Comparison of ENCODE assay signal across 8 mouse cellular contexts in the genomic region with DNA sequence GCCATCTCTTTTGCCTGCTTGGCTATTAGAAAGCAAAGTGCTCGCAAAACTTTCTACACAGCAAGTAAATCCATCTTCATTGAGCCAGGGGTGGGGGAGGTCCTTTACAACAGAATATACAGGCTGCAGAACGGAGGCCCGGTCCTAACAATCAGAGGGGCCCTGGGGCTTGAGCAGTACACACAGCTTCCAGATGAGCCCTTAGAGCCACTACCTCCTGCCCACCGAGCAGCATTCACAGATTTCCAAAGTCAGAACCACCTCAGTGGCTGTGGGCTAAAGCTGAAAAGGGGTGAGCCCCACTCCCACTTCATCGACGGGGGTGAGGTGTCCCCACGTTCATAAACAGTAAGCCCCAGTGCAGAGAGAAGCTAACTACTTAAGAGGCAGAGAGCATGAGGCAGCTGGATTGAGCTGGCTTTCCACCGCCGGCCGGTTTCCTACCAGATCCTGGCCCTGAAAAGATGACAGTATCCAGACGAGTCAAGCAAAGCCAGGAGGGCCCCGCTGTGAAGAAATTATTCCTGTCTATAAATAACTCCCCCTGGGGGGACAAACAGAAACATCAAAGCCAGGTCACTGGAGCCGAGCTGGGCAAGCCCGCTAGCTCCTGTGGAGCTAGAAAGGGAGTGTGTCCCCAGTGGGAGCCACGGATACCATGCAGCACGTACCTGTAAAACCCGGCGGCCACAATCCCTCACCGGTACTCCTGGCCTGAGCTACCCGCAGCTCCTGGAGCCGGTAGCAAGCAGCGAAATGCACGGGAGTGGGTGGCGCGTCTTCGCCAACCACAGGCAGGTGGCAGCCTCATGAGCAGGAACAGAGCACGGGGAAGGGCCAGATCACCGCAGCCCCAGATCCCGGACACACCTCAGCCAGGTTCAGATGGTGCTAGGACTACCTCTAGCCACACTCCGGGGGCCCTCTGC. TPM values are rescaled to one million over a fixed set of nuclear protein-coding genes. Genes with fewer than 3 reads are reported as not detected.
DNase-seq lines count a peak whose midpoint lies in the region; ATAC-seq and TF ChIP-seq lines count a peak whose summit lies in the region.

No protein-coding gene starts in this region.

- peak overlapping the region; percentile 26 for H3K4me3 ChIP-seq in ES-Bruce4 (ENCODE audit: low read depth, low read length)
- peak overlapping the region; percentile 33 for H3K4me3 ChIP-seq in forebrain, embryonic 10.5 days
- peak overlapping the region; percentile 51 for H3K4me3 ChIP-seq in layer of hippocampus, adult 2 months
- 0 out of 2 replicates have a peak overlapping the region, but pooled peaks have one; percentile 5 for H3K4me3 ChIP-seq in lung, postnatal 0 days (ENCODE audit: low read depth, low read length)

- peak; percentile 38 to 41 for DNase-seq in adrenal gland, postnatal 36 days
- DNase-seq in forebrain, embryonic 10.5 days (ENCODE audit: extremely low spot score, low spot score), result peak; percentile 19
- DNase-seq in layer of hippocampus, adult 2 months (ENCODE audit: low spot score in 2 of 2), result peak; percentile 46 to 52
- DNase-seq in lung, postnatal 0 days (ENCODE audit: low spot score), result peak; percentile 34
- peak; percentile 77 for DNase-seq in retina, postnatal 1 day
- no peak for DNase-seq in adipocyte (ENCODE audit: low spot score)

- TF ChIP-seq POLR2A in ES-Bruce4 (IDR thresholded peaks at IDR 0.05; ENCODE audit: insufficient read depth, low read length), result no peak

- no peaks in the 10 kb centered on the region for H3K4me1 ChIP-seq in ES-Bruce4 (ENCODE audit: control insufficient read depth, insufficient read depth, low read length)
- H3K4me1 ChIP-seq in forebrain, embryonic 10.5 days, result peaks cover 17% of the 10 kb centered on the region
- H3K4me1 ChIP-seq in lung, postnatal 0 days (ENCODE audit: insufficient read depth, low read depth, low read length), result no peaks in the 10 kb centered on the region

- WGBS in forebrain, embryonic 10.5 days, result 13% methylated on average over 30 of the region's 30 CpGs
- 11% methylated on average over 30 of the region's 30 CpGs for WGBS in lung, postnatal 0 days

- ATAC-seq in hematopoietic stem cell, adult 5-6 weeks (replicated peaks in 1 of 2; ENCODE audit: insufficient read depth in 1 of 2, low FRiP score in 2 of 2, low TSS enrichment in 1 of 2, low read depth in 1 of 2, poor library complexity in 2 of 2, severe bottlenecking in 2 of 2), result peak; percentile 62 to 68
- ATAC-seq in lung, postnatal 0 days, result peak; percentile 76

- H3K9me3 ChIP-seq in ES-Bruce4 (replicated peaks; ENCODE audit: control insufficient read depth, insufficient read depth, low read length, poor library complexity, severe bottlenecking), result no peaks in the 10 kb centered on the region
- H3K9me3 ChIP-seq in forebrain, embryonic 10.5 days, result no peaks in the 10 kb centered on the region
- H3K9me3 ChIP-seq in lung, postnatal 0 days (ENCODE audit: low read length), result no peaks in the 10 kb centered on the region

- H3K36me3 ChIP-seq in ES-Bruce4 (ENCODE audit: control insufficient read depth, insufficient read depth, low read length, poor library complexity, severe bottlenecking), result no peaks in the 10 kb centered on the region
- H3K36me3 ChIP-seq in forebrain, embryonic 10.5 days (replicated peaks), result 0 out of 2 replicates have a peak, but pooled peaks cover 3% of the 10 kb centered on the region
- H3K36me3 ChIP-seq in lung, postnatal 0 days (ENCODE audit: insufficient read depth, low read length), result no peaks in the 10 kb centered on the region

- no peak for TF ChIP-seq EP300 in ES-Bruce4 (IDR thresholded peaks at IDR 0.05; ENCODE audit: insufficient read depth, low read depth, low read length)
- no peak for TF ChIP-seq EP300 in lung, postnatal 0 days (IDR thresholded peaks at IDR 0.05)

- TF ChIP-seq CTCF in ES-Bruce4 (IDR thresholded peaks at IDR 0.05; ENCODE audit: low read depth, low read length), result peak; percentile 10
- TF ChIP-seq CTCF in layer of hippocampus, adult 2 months (conservative IDR thresholded peaks at IDR 0.05), result peak; percentile 64
- TF ChIP-seq CTCF in lung, postnatal 0 days (IDR thresholded peaks at IDR 0.05), result peak; percentile 57

- no peak overlapping the region for H3K27ac ChIP-seq in ES-Bruce4 (ENCODE audit: insufficient read depth, low read length)
- peak overlapping the region; percentile 44; the same call in 1 of the 2 replicates for H3K27ac ChIP-seq in forebrain, embryonic 10.5 days
- peak overlapping the region; percentile 91 for H3K27ac ChIP-seq in layer of hippocampus, adult 2 months
- no peak overlapping the region for H3K27ac ChIP-seq in lung, postnatal 0 days (ENCODE audit: low read length)

- 0 out of 2 replicates have a peak overlapping the region, but pooled peaks have one; percentile 25 for H3K4me2 ChIP-seq in lung, postnatal 0 days (replicated peaks; ENCODE audit: low read depth, low read length)

- H3K27me3 ChIP-seq in ES-Bruce4 (ENCODE audit: control insufficient read depth, insufficient read depth, low read length, poor library complexity, severe bottlenecking), result no peaks in the 10 kb centered on the region; the same call in 1 of the 2 replicates
- peaks cover 30% of the 10 kb centered on the region for H3K27me3 ChIP-seq in forebrain, embryonic 10.5 days (ENCODE audit: poor library complexity, severe bottlenecking)
- no peaks in the 10 kb centered on the region for H3K27me3 ChIP-seq in lung, postnatal 0 days (replicated peaks; ENCODE audit: insufficient read depth, low read length)

- H3K9ac ChIP-seq in ES-Bruce4 (ENCODE audit: low read depth, poor library complexity, severe bottlenecking), result peak overlapping the region; percentile 22; the same call in 1 of the 2 replicates
- no peak overlapping the region; the same call in 1 of the 2 replicates for H3K9ac ChIP-seq in lung, postnatal 0 days (replicated peaks; ENCODE audit: low read depth)

RNA-seq across cellular contexts. Expression of gene Hlcs, which starts 10.8 kb away (rescaled TPM):
- 12.6 and 14.1 TPM in 2 replicates for polyA plus RNA-seq in ES-Bruce4 (2011; ENCODE audit: insufficient read depth, insufficient read length, low read depth, missing spikeins)
- total RNA-seq in adrenal gland, postnatal 36 days (2021), result 10 to 100 TPM; 13.6 to 18.3 TPM
- 14.4 and 15.5 TPM in 2 replicates for polyA plus RNA-seq in forebrain, embryonic 10.5 days (2016; fragmentation: Nextera tagmentation; extraction: Ambion mirVana)
- 9.8 and 11.7 TPM in 2 replicates for total RNA-seq in hematopoietic stem cell, adult 5-6 weeks (2017)
- 10 to 100 TPM; 14.0 to 15.2 TPM for total RNA-seq in layer of hippocampus, adult 2 months (2021)
- 4.6 and 5.0 TPM in 2 replicates for polyA plus RNA-seq in lung, postnatal 0 days (2015; fragmentation: Nextera tagmentation; extraction: Ambion mirVana)

RNA-seq across cellular contexts. Expression of gene Ripply3, which starts 25.7 kb away (rescaled TPM):
- 0.87 and 0.91 TPM in 2 replicates for polyA plus RNA-seq in ES-Bruce4 (2011; ENCODE audit: insufficient read depth, insufficient read length, low read depth, missing spikeins)
- total RNA-seq in adrenal gland, postnatal 36 days (2021), result 1 to 10 TPM; 4.1 to 6.0 TPM
- 4.6 and 5.8 TPM in 2 replicates for polyA plus RNA-seq in forebrain, embryonic 10.5 days (2016; fragmentation: Nextera tagmentation; extraction: Ambion mirVana)
- 1.7 and 2.8 TPM in 2 replicates for total RNA-seq in hematopoietic stem cell, adult 5-6 weeks (2017)
- under 1 TPM in 1 of 2 experiments, not detected in 1; 0.29 TPM for total RNA-seq in layer of hippocampus, adult 2 months (2021)
- polyA plus RNA-seq in lung, postnatal 0 days (2015; fragmentation: Nextera tagmentation; extraction: Ambion mirVana), result 73.9 and 89.3 TPM in 2 replicates

Comparison
In these comparisons a context has a peak if more than half of its experiments do, and no peak if none do; other contexts are left out.
1. H3K27ac ChIP-seq: peak in forebrain, embryonic 10.5 days (single experiment) and layer of hippocampus, adult 2 months (single experiment); none in ES-Bruce4 (single experiment) and lung, postnatal 0 days (single experiment).
2. CTCF ChIP-seq: peak in every context shown above with its lines; median percentile 64 in layer of hippocampus, adult 2 months; 57 in lung, postnatal 0 days; 10 in ES-Bruce4.
3. Peak in every context shown above with its lines, with median percentiles within 50 percentile points of each other: H3K4me3 ChIP-seq.